Mouse (Mus musculus): ENCODE results near the gene Gpr82. TPM values are rescaled to one million over a fixed set of nuclear protein-coding genes. Genes with fewer than 3 reads are reported as not detected.

The Gpr82 gene
- polyA plus RNA-seq, 1 experiment from 2014 or later, result 1.1 TPM

DNA sequence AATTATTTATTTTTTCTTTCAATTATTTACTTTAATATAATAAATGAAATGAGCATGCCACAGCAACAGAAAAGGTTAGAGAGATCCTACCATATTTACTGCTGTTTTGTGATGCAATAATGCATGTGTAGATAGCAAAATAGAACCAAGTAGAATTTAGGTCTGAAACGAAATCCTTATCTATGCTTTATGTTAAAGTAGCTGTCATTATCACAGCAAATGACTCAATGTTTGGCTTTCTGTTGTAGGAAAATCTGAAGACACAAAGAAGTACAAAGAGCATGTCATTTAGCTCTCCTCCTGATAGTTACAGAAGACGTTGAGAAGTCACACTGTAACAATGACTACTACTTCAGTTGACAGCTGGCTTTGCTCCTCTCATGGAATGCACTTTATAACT lies 22.3 kb upstream of the Gpr82 start:
- Histone ChIP-seq H3K4me2 (ENCODE audit: low read depth, low read length) (no peak overlapping the region), H3K36me3 (ENCODE audit: control insufficient read depth, insufficient read depth, low read length) (no peaks in the 10 kb centered on the region), H3K27me3 (ENCODE audit: control insufficient read depth, insufficient read depth, low read length) (no peaks in the 10 kb centered on the region), H3K4me1 (ENCODE audit: control insufficient read depth, insufficient read depth, low read length) (no peaks in the 10 kb centered on the region), H3K27ac (ENCODE audit: low read depth, low read length) (no peak overlapping the region), H3K4me3 (ENCODE audit: low read depth, low read length) (no peak overlapping the region), H3K9me3 (ENCODE audit: control insufficient read depth, low read length) (no peaks in the 10 kb centered on the region), H3K9ac (replicated peaks; ENCODE audit: low read depth, low read length) (no peak overlapping the region)
- 75% methylated on average over 2 of the region's 2 CpGs for WGBS
- no peak for ATAC-seq (ENCODE audit: low read depth)

DNA sequence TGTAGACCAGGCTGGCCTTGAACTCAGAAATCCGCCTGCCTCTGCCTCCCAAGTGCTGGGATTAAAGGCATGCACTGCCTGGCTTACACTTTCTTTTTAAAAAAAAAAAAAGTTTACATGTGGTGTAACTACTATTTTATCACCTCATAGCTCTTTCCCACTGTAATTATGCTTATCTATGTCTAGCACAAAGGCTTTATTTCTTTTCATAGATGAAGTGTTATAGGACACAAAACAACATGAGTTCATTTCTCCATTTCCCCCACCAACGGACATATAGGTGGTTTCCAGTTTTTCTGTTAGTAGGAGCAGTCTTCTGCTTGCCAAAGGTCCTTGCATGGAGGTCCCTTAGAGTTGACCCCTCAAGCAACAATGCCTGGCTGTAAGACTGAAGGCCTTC lies 9.3 kb upstream of the Gpr82 start:
- Histone ChIP-seq H3K9ac (replicated peaks; ENCODE audit: low read depth, low read length) (no peak overlapping the region), H3K4me3 (ENCODE audit: low read depth, low read length) (no peak overlapping the region), H3K36me3 (ENCODE audit: control insufficient read depth, insufficient read depth, low read length) (no peaks in the 10 kb centered on the region), H3K4me2 (ENCODE audit: low read depth, low read length) (no peak overlapping the region), H3K27ac (ENCODE audit: low read depth, low read length) (no peak overlapping the region), H3K4me1 (ENCODE audit: control insufficient read depth, insufficient read depth, low read length) (no peaks in the 10 kb centered on the region), H3K9me3 (ENCODE audit: control insufficient read depth, low read length) (no peaks in the 10 kb centered on the region), H3K27me3 (ENCODE audit: control insufficient read depth, insufficient read depth, low read length) (no peaks in the 10 kb centered on the region)
- no peak for ATAC-seq (ENCODE audit: low read depth)
- WGBS, result 88% methylated on average over 2 of the region's 2 CpGs

DNA sequence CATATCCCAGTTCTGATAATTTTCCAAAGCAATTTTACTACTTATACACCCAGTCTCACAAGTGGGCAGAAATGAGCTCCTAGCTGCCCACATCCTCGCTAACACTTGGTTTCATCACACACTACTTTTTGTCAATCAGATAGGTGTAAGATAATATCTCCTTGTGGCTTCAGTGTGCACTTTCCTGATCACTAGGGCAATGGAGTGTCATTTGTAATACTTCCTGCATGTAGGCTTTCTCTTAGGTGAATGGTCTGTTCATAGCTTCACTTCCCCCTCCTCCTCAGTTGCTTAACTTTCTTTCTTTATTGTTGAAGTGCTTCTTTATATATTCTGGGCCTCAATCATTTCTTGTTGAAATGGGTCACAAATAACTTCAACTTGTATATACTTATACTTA lies 8.9 kb upstream of the Gpr82 start:
- 89% methylated on average over 1 of the region's 1 CpGs for WGBS
- Histone ChIP-seq H3K4me1 (ENCODE audit: control insufficient read depth, insufficient read depth, low read length) (no peaks in the 10 kb centered on the region), H3K4me3 (ENCODE audit: low read depth, low read length) (no peak overlapping the region), H3K36me3 (ENCODE audit: control insufficient read depth, insufficient read depth, low read length) (no peaks in the 10 kb centered on the region), H3K9me3 (ENCODE audit: control insufficient read depth, low read length) (no peaks in the 10 kb centered on the region), H3K9ac (replicated peaks; ENCODE audit: low read depth, low read length) (no peak overlapping the region), H3K27me3 (ENCODE audit: control insufficient read depth, insufficient read depth, low read length) (no peaks in the 10 kb centered on the region), H3K27ac (ENCODE audit: low read depth, low read length) (no peak overlapping the region), H3K4me2 (ENCODE audit: low read depth, low read length) (no peak overlapping the region)
- no peak for ATAC-seq (ENCODE audit: low read depth)

DNA sequence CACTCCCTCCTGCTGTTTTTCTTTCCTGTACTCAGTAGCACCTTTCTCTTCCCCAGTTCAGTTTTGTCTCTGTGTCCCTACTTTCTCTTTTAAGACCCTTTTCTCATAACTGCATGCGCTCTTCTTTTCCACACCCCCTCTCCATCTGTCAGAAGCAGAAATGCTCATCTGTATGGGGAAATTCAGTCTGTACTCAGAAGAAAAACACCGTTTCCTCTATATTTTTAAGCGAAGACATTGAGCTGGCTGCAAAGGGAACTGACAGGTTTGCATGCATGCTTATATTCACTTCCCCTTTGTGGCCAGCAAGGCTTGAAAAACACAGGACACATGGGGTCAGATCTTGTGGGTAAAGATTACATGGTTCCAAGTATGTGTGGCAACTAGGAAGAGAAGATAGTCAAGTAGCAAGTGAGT lies 6.2 kb upstream of the Gpr82 start:
- Histone ChIP-seq H3K4me2 (ENCODE audit: low read depth, low read length) (no peak overlapping the region), H3K4me3 (ENCODE audit: low read depth, low read length) (no peak overlapping the region), H3K27me3 (ENCODE audit: control insufficient read depth, insufficient read depth, low read length) (no peaks in the 10 kb centered on the region), H3K36me3 (ENCODE audit: control insufficient read depth, insufficient read depth, low read length) (no peaks in the 10 kb centered on the region), H3K9ac (replicated peaks; ENCODE audit: low read depth, low read length) (no peak overlapping the region), H3K27ac (ENCODE audit: low read depth, low read length) (no peak overlapping the region; the same call in 1 of the 2 replicates), H3K4me1 (ENCODE audit: control insufficient read depth, insufficient read depth, low read length) (no peaks in the 10 kb centered on the region), H3K9me3 (ENCODE audit: control insufficient read depth, low read length) (no peaks in the 10 kb centered on the region)
- 89% methylated on average over 3 of the region's 3 CpGs for WGBS
- ATAC-seq (ENCODE audit: low read depth), result no peak

DNA sequence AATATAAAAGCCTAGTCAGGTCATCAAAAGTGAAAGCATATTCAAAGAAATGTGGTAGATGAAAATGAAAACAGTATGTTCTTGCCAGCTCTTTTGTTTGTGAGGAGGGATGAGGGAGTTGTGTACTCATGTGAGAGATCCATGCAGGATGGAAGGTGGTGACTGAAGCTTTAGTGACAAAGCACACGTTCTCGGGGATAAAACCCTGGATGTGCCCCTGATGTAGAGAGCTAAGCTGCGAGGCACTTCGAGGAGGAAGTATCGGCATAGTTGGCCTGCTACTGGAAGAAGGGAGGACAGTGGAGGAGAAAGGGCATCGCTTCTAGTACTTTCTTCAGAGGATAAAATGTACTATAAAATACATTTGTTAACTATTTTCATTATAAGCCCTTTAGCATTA lies 5.3 kb upstream of the Gpr82 start:
- ATAC-seq (ENCODE audit: low read depth), result no peak
- Histone ChIP-seq H3K36me3 (ENCODE audit: control insufficient read depth, insufficient read depth, low read length) (no peaks in the 10 kb centered on the region), H3K9me3 (ENCODE audit: control insufficient read depth, low read length) (no peaks in the 10 kb centered on the region), H3K27ac (ENCODE audit: low read depth, low read length) (no peak overlapping the region), H3K4me1 (ENCODE audit: control insufficient read depth, insufficient read depth, low read length) (no peaks in the 10 kb centered on the region), H3K4me3 (ENCODE audit: low read depth, low read length) (no peak overlapping the region), H3K4me2 (ENCODE audit: low read depth, low read length) (no peak overlapping the region), H3K27me3 (ENCODE audit: control insufficient read depth, insufficient read depth, low read length) (no peaks in the 10 kb centered on the region), H3K9ac (replicated peaks; ENCODE audit: low read depth, low read length) (no peak overlapping the region)
- 87% methylated on average over 6 of the region's 6 CpGs for WGBS

DNA sequence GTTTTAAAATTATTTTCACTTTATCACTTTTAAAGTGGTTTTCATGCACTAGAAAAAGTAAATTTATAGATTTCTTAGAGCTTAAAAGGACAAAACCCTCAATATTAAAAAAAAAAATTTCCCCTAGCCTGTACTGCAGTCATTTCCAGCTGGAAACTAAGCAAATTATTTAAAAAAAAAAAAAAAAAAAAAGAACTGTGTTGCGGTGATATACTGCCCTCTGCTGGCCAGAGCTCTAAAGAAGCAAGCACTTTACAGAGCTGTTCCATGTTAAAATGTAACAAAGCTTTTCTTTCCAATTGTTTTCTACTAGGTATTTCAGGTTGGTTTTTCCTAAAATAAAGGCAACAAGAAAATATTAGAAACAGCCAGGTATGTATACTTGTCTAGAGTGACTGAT lies 4.4 kb upstream of the Gpr82 start:
- 21% methylated on average over 1 of the region's 1 CpGs for WGBS
- no peaks in the 10 kb centered on the region for H3K27me3 ChIP-seq (ENCODE audit: control insufficient read depth, insufficient read depth, low read length)

DNA sequence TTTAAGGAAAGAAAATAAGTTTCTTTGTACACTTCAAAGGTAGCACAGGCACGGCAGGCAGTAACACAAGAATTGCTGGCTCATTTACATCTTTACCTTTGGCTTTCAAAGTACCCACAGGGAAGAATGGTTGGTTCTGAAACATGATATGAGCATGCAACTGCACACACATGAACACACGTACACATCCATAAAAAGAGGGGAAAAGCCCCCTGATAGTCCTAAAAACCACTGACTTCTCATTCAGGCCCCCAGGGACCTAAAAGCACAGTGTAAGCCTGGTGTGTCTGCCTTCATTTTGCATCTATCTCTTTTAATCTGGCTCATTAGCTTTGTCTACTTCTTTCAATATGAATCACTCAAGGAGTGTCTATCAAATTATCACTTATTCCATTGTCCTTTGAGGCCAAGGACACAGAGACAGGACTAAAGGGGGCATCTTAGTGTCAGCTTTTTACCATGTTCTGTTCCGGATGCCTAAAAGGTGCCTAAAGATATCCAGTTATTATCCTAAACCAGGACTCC lies 2.5 kb upstream of the Gpr82 start:
- Histone ChIP-seq H3K9me3 (ENCODE audit: control insufficient read depth, low read length) (no peaks in the 10 kb centered on the region), H3K9ac (replicated peaks; ENCODE audit: low read depth, low read length) (no peak overlapping the region), H3K36me3 (ENCODE audit: control insufficient read depth, insufficient read depth, low read length) (no peaks in the 10 kb centered on the region), H3K27ac (ENCODE audit: low read depth, low read length) (no peak overlapping the region), H3K4me2 (ENCODE audit: low read depth, low read length) (no peak overlapping the region), H3K27me3 (ENCODE audit: control insufficient read depth, insufficient read depth, low read length) (no peaks in the 10 kb centered on the region), H3K4me3 (ENCODE audit: low read depth, low read length) (no peak overlapping the region), H3K4me1 (ENCODE audit: control insufficient read depth, insufficient read depth, low read length) (no peaks in the 10 kb centered on the region)
- 62% methylated on average over 3 of the region's 3 CpGs for WGBS
- no peak for ATAC-seq (ENCODE audit: low read depth)

More for the DNA sequence above, 4.4 kb upstream of the Gpr82 start:
- Histone ChIP-seq H3K4me2 (ENCODE audit: low read depth, low read length) (no peak overlapping the region), H3K4me3 (ENCODE audit: low read depth, low read length) (no peak overlapping the region), H3K4me1 (ENCODE audit: control insufficient read depth, insufficient read depth, low read length) (no peaks in the 10 kb centered on the region), H3K9me3 (ENCODE audit: control insufficient read depth, low read length) (no peaks in the 10 kb centered on the region), H3K9ac (replicated peaks; ENCODE audit: low read depth, low read length) (no peak overlapping the region), H3K27ac (ENCODE audit: low read depth, low read length) (no peak overlapping the region), H3K36me3 (ENCODE audit: control insufficient read depth, insufficient read depth, low read length) (no peaks in the 10 kb centered on the region)
- ATAC-seq (ENCODE audit: low read depth), result no peak

DNA sequence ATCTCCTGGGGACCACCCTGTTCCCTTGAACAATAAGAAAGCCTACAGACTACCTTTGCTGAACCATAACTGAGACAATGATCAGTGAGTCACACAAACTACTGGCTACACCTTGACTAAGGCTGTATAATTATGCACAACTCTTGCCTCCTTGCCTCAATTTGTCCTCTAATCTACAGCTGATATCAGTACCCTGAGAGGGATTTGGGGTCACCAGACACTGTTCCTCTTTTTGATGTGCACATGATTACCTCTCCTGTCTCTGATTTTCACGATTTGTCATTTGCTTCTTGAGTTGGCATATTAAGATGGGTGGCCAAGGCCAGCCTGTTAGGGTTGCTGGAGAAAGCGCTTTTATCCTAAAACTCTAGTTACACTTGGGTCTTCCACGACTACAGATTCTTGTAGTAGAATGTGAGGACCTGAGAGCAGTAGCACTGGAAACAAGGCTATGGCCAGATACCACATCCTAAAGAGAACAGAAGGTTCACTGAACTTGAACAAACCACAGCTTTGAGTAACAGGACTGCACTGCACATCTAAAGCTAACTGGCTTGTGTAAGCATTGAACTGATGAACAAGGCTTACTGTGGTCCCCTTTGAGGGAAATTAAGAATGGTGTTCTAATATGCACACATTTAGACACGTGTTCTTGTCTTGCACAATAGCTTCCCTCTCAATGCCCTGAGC lies 1.8 kb upstream of the Gpr82 start:
- H3K27ac ChIP-seq (ENCODE audit: low read depth, low read length), result no peak overlapping the region
- no peaks in the 10 kb centered on the region for H3K4me1 ChIP-seq (ENCODE audit: control insufficient read depth, insufficient read depth, low read length)
- no peaks in the 10 kb centered on the region for H3K9me3 ChIP-seq (ENCODE audit: control insufficient read depth, low read length)
- no peaks in the 10 kb centered on the region for H3K27me3 ChIP-seq (ENCODE audit: control insufficient read depth, insufficient read depth, low read length)
- 80% methylated on average over 4 of the region's 4 CpGs for WGBS
- H3K36me3 ChIP-seq (ENCODE audit: control insufficient read depth, insufficient read depth, low read length), result no peaks in the 10 kb centered on the region
- H3K4me2 ChIP-seq (ENCODE audit: low read depth, low read length), result no peak overlapping the region
- H3K9ac ChIP-seq (replicated peaks; ENCODE audit: low read depth, low read length), result no peak overlapping the region
- no peak for ATAC-seq (ENCODE audit: low read depth)
- H3K4me3 ChIP-seq (ENCODE audit: low read depth, low read length), result no peak overlapping the region

DNA sequence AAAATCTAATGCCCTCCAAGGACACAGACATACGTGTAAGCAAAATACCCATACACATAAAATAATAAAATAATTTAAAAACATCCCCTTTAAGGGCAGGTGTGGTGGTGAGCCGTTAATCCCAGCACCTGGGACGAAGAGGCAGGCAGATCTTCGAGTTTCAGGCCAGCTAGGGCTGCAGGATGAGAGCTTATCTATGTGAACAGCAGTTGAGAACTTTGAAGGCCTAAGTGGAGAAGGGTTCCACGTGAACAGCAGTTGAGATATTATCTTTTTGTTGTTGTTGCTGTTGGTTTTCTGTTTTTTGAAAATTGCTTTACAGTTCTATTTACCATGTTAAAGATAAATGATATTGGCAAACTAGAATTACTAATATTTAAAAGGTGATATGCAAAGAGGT lies 7.7 kb downstream of the Gpr82 start:
- WGBS, result 89% methylated on average over 5 of the region's 5 CpGs
- no peak for ATAC-seq (ENCODE audit: low read depth)
- no peaks in the 10 kb centered on the region for H3K36me3 ChIP-seq (ENCODE audit: control insufficient read depth, insufficient read depth, low read length)
- no peaks in the 10 kb centered on the region for H3K27me3 ChIP-seq (ENCODE audit: control insufficient read depth, insufficient read depth, low read length)
- no peak overlapping the region for H3K27ac ChIP-seq (ENCODE audit: low read depth, low read length)
- H3K9ac ChIP-seq (replicated peaks; ENCODE audit: low read depth, low read length), result no peak overlapping the region
- H3K4me3 ChIP-seq (ENCODE audit: low read depth, low read length), result no peak overlapping the region
- H3K4me2 ChIP-seq (ENCODE audit: low read depth, low read length), result no peak overlapping the region
- H3K9me3 ChIP-seq (ENCODE audit: control insufficient read depth, low read length), result no peaks in the 10 kb centered on the region
- H3K4me1 ChIP-seq (ENCODE audit: control insufficient read depth, insufficient read depth, low read length), result no peaks in the 10 kb centered on the region
